Mouse (Mus musculus) limb, embryonic 11.5 days (tissue): Measurements from ENCODE around the gene Pitpnm1. TPM values are rescaled to one million over a fixed set of nuclear protein-coding genes. Genes with fewer than 3 reads are reported as not detected.
A peak's percentile ranks its signal among the peaks of the same experiment; 100 is the strongest.

Experiments
- ATAC-seq: fragments of 200-750 bp; cut with Nextera tagmentation; 2 replicates; pipeline ENCODE4 v1.8.0; 2017; ENCODE audit warnings: low read depth; ENCODE audit not compliant: insufficient number of reproducible peaks, low FRiP score, low TSS enrichment
- DNase-seq: peaks from one replicate; pipeline ENCODE4 v3.0.0-alpha.2; 2015; ENCODE audit warnings: low spot score
- H3K27ac ChIP-seq: fragments of 300-500 bp; sonication (generic); replicated peaks from 2 replicates; pipeline ENCODE4 v1.5.1; 2014; ENCODE audit warnings: low read depth, mild to moderate bottlenecking, low read length
- H3K27me3 ChIP-seq: fragments of 300-500 bp; sonication (generic); 2 replicates; pipeline ENCODE4 v1.6.1; 2014; ENCODE audit warnings: mild to moderate bottlenecking, low read length, mixed read lengths; ENCODE audit not compliant: control insufficient read depth, insufficient read depth
- H3K36me3 ChIP-seq: fragments of 300-500 bp; sonication (generic); 2 replicates; pipeline ENCODE4 v1.6.1; 2014; ENCODE audit warnings: mild to moderate bottlenecking, low read length, moderate library complexity, mixed read lengths; ENCODE audit not compliant: control insufficient read depth, insufficient read depth
- H3K4me1 ChIP-seq: fragments of 300-500 bp; sonication (generic); 2 replicates; pipeline ENCODE4 v1.6.1; 2014; ENCODE audit warnings: low read length, mixed read lengths; ENCODE audit not compliant: control insufficient read depth, insufficient read depth
- H3K4me2 ChIP-seq: fragments of 300-500 bp; sonication (generic); 2 replicates; pipeline ENCODE4 v1.6.1; 2014; ENCODE audit warnings: low read depth, mild to moderate bottlenecking, moderate library complexity; ENCODE audit not compliant: severe bottlenecking
- H3K4me3 ChIP-seq: fragments of 300-500 bp; sonication (generic); 2 replicates; pipeline ENCODE4 v1.5.1; 2014; ENCODE audit warnings: low read depth, low read length
- H3K9ac ChIP-seq: fragments of 300-500 bp; sonication (generic); 2 replicates; pipeline ENCODE4 v1.6.1; 2014; ENCODE audit warnings: mild to moderate bottlenecking, low read length
- H3K9me3 ChIP-seq: fragments of 300-500 bp; sonication (generic); 2 replicates; pipeline ENCODE4 v1.6.1; 2016; ENCODE audit warnings: low read length; ENCODE audit not compliant: control insufficient read depth
- WGBS: fragments of 180-500 bp; shearing (Covaris S2); extraction: QIAGEN DNeasy Blood & Tissue Kit; methylation state at CpG from one replicate; pipeline ENCODE4 v1.1.7; 2014; 5-methylcytosine and 5-hydroxymethylcytosine counted together
- polyA plus RNA-seq: library from polyadenylated mRNA; unstranded; fragments of >200 nt; fragmentation: Nextera tagmentation; extraction: Ambion mirVana; gene quantifications from 2 replicates; pipeline ENCODE4 v1.2.1, GENCODE M21; 2014

Gene Pitpnm1
- polyA plus RNA-seq, 1 experiment from 2014 or later = 4.8 TPM

- no peak overlapping the region for H3K27ac ChIP-seq
- peaks cover 15% of the 10 kb centered on the region; the same call in 1 of the 2 replicates for H3K36me3 ChIP-seq
- H3K4me2 ChIP-seq = no peak overlapping the region
- ATAC-seq (no peak), DNase-seq (no peak)
- H3K4me1 ChIP-seq = peaks cover 12% of the 10 kb centered on the region
- H3K4me3 ChIP-seq = no peak overlapping the region
- 94% methylated on average over 26 of the region's 26 CpGs for WGBS
- H3K27me3 ChIP-seq = no peaks in the 10 kb centered on the region
- H3K9me3 ChIP-seq = no peaks in the 10 kb centered on the region
- no peak overlapping the region for H3K9ac ChIP-seq
These were observed 12.5 kb downstream of the Pitpnm1 start for GRCm38 (mm10) chr19:4112063-4112960.

DNA sequence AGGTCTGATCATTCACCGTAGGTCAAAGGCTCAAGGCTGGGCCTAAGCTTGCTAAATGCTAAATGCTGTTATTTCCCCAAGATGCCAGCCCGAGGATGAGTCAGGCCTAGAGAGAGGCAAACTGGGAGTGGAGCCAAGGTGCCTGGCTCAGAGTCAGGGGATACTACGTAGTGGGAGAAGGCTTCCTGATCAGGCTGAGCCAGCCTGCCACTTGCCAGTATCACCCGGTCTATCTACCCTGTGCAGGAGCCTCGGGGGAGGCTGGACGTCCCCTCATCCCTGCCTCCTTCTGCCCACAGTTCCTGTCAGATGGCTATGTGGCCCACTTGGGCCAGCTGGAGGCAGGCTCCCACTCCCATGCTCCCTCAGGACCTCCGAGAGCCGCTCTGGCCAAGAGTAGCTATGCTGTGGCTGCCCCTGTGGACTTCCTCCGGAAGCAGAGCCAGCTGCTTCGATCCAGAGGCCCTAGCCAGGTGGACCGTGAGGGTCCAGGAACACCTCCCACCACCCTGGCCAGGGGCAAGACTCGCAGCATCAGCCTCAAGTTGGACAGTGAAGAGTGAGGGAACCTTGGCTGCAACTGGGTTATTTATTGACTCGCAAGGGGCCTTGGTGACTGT, 13.5 kb downstream of the Pitpnm1 start:
- Histone ChIP-seq H3K9ac (no peak overlapping the region), H3K27me3 (no peaks in the 10 kb centered on the region), H3K4me2 (peak overlapping the region; percentile 10; the same call in 1 of the 2 replicates), H3K36me3 (peaks cover 17% of the 10 kb centered on the region; the same call in 1 of the 2 replicates), H3K4me3 (no peak overlapping the region), H3K9me3 (no peaks in the 10 kb centered on the region), H3K4me1 (peaks cover 12% of the 10 kb centered on the region), H3K27ac (peak overlapping the region; percentile 45; the same call in 1 of the 2 replicates)
- DNase-seq = no peak
- 78% methylated on average over 13 of the region's 13 CpGs for WGBS
- ATAC-seq = no peak

- H3K27ac ChIP-seq = peak overlapping the region; percentile 45; the same call in 1 of the 2 replicates
- H3K4me2 ChIP-seq = peak overlapping the region; percentile 10; the same call in 1 of the 2 replicates
- peaks cover 12% of the 10 kb centered on the region for H3K4me1 ChIP-seq
- no peak overlapping the region for H3K9ac ChIP-seq
- H3K4me3 ChIP-seq = no peak overlapping the region
- peaks cover 17% of the 10 kb centered on the region; the same call in 1 of the 2 replicates for H3K36me3 ChIP-seq
- DNase-seq = no peak
- H3K27me3 ChIP-seq = no peaks in the 10 kb centered on the region
- H3K9me3 ChIP-seq = no peaks in the 10 kb centered on the region
- no peak for ATAC-seq
- WGBS = 35% methylated on average over 5 of the region's 5 CpGs
These were observed 14.0 kb downstream of the Pitpnm1 start for GRCm38 (mm10) chr19:4113806-4114230.

DNA sequence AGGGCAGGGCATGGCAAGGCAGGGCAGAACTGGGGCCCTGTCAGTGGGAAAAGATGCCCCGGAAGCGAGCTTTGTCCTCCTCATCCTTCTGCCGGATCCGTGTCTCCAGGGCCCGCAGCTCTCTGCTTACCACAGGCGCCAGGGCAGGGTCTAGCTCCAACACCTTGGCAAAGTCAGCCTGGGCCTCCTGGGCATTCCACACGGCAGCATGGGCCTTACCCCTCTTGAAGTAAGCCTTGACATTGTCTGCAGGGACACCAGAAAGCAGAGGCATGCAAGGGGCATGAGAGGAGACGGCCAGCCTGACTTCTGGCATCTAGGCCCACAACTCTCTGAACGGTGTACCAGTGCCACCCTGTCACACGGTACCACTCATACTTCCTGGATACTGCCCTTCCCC, 14.8 kb downstream of the Pitpnm1 start:
- WGBS = 86% methylated on average over 10 of the region's 10 CpGs

DNA sequence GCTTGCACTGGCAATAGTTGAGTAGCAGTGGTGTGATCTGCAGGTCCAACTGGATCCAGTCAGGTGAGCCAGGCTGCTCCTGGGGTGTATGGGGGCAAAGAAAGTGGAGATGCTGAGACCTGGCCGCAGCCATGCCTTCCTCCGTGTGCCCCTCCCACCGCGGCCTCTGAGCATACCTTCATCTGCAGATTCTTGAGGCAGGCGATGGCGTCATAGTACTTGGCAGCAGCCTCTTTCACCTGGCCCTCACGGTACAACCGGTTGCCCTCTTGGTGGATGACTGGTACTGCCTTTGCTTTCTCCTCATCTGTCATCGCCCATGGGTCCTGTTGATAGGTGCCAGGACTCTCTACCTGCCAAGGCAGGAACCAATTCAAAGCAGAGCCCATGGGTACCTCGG, 15.3 kb downstream of the Pitpnm1 start:
- Histone ChIP-seq H3K4me3 (no peak overlapping the region), H3K9ac (no peak overlapping the region), H3K4me2 (no peak overlapping the region), H3K36me3 (peaks cover 17% of the 10 kb centered on the region; the same call in 1 of the 2 replicates), H3K4me1 (peaks cover 12% of the 10 kb centered on the region), H3K9me3 (no peaks in the 10 kb centered on the region), H3K27ac (no peak overlapping the region), H3K27me3 (no peaks in the 10 kb centered on the region)
- 92% methylated on average over 10 of the region's 10 CpGs for WGBS
- DNase-seq (no peak), ATAC-seq (no peak)

More for the DNA sequence above, 14.8 kb downstream of the Pitpnm1 start:
- Histone ChIP-seq H3K4me1 (peaks cover 12% of the 10 kb centered on the region), H3K27me3 (no peaks in the 10 kb centered on the region), H3K4me2 (no peak overlapping the region), H3K27ac (no peak overlapping the region), H3K36me3 (peaks cover 17% of the 10 kb centered on the region; the same call in 1 of the 2 replicates), H3K9ac (no peak overlapping the region), H3K4me3 (no peak overlapping the region), H3K9me3 (no peaks in the 10 kb centered on the region)
- no peak for DNase-seq
- no peak for ATAC-seq

- ATAC-seq (no peak), DNase-seq (no peak)
- Histone ChIP-seq H3K9me3 (no peaks in the 10 kb centered on the region), H3K36me3 (peaks cover 17% of the 10 kb centered on the region; the same call in 1 of the 2 replicates), H3K4me2 (no peak overlapping the region), H3K27ac (no peak overlapping the region), H3K4me3 (no peak overlapping the region), H3K4me1 (peaks cover 15% of the 10 kb centered on the region), H3K27me3 (no peaks in the 10 kb centered on the region), H3K9ac (no peak overlapping the region)
- WGBS = 89% methylated on average over 11 of the region's 11 CpGs
These were observed 16.0 kb downstream of the Pitpnm1 start for GRCm38 (mm10) chr19:4115816-4116215.

- no peak overlapping the region for H3K27ac ChIP-seq
- no peaks in the 10 kb centered on the region for H3K9me3 ChIP-seq
- DNase-seq = no peak
- H3K27me3 ChIP-seq = no peaks in the 10 kb centered on the region
- WGBS = 98% methylated on average over 7 of the region's 7 CpGs
- no peak overlapping the region for H3K4me3 ChIP-seq
- H3K36me3 ChIP-seq = peaks cover 17% of the 10 kb centered on the region; the same call in 1 of the 2 replicates
- no peak overlapping the region for H3K9ac ChIP-seq
- no peak for ATAC-seq
- H3K4me2 ChIP-seq = no peak overlapping the region
- peaks cover 17% of the 10 kb centered on the region for H3K4me1 ChIP-seq
These were observed 17.2 kb downstream of the Pitpnm1 start for GRCm38 (mm10) chr19:4117006-4117405.

- H3K27ac ChIP-seq = no peak overlapping the region
- H3K9ac ChIP-seq = no peak overlapping the region
- DNase-seq = no peak
- no peak overlapping the region for H3K4me3 ChIP-seq
- H3K4me2 ChIP-seq = no peak overlapping the region
- ATAC-seq = no peak
- WGBS = 93% methylated on average over 2 of the region's 2 CpGs
- H3K36me3 ChIP-seq = peaks cover 11% of the 10 kb centered on the region; the same call in 1 of the 2 replicates
- H3K4me1 ChIP-seq = peaks cover 15% of the 10 kb centered on the region
- no peaks in the 10 kb centered on the region for H3K9me3 ChIP-seq
- no peaks in the 10 kb centered on the region for H3K27me3 ChIP-seq
These were observed 18.6 kb downstream of the Pitpnm1 start for GRCm38 (mm10) chr19:4118350-4118749.
